Mouse (Mus musculus) thymus, postnatal 36 days (tissue): ENCODE results near the gene Wdr5b.
A peak's percentile ranks its signal among the peaks of the same experiment; 100 is the strongest.
"Not testable (repeated sequence)": the region's sequence is repeated elsewhere in the genome, so short reads cannot be mapped to it uniquely, and the experiment has no call there.

Experiments used
- DNase-seq, 2 experiments: peaks; one replicate each; pipeline ENCODE4 v3.0.0; 2022; ENCODE audit warnings: mixed read lengths in 2 of 2

Gene Wdr5b

DNA sequence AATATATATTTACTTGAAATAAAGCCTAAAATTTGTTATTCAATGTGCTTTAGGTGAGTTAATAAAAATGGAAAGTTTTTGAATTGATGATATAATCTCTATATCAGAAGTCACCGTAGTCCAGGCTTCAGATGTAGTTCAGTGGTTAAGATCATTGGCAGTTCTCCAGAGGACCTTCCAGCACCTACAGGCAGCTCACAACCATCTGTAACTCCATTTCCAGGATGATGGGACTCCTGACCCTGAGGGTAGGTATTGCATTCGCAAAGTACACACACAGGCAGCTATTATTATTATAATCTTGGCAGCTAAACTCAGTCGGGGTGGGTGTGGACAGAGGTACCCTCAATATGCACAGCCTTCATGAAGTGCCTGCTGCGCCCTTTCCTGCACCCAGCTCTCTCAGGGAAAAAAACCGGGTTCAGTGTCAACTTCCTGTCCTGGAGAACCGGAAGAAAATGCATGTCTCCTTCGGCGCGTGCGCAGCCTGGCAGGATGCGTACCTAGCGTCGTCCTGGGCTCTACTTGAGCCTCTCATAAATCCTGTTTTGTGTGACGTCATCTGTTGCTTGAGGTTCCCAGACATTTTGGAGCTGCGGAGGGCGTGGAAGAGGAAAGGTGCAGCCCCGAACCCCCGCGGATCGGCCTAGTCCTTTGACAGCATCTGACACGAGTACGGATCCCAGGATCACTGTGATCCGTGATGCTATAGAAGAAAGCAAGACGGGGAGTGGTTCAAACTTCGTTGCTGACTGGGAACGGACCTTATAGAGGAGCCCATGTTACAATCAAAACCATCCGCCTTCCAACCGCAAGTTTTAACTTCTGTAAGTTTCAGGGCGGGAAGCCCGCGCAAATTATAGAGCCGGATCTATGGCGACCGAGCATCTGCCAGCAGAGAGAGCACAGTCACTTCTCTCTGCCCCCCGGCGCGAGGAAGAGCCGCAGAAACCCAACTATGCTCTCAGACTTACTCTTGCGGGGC is at the start of gene Wdr5b:
Wdr5b (plus strand) TSS at position 551 of the 985 bp plus-strand sequence.
- DNase-seq, result peak; percentile 83 to 93

GRCm38 (mm10) chr16:35992391-35992790 is 48.6 kb upstream of the Wdr5b start:
- DNase-seq, result no peak

DNA sequence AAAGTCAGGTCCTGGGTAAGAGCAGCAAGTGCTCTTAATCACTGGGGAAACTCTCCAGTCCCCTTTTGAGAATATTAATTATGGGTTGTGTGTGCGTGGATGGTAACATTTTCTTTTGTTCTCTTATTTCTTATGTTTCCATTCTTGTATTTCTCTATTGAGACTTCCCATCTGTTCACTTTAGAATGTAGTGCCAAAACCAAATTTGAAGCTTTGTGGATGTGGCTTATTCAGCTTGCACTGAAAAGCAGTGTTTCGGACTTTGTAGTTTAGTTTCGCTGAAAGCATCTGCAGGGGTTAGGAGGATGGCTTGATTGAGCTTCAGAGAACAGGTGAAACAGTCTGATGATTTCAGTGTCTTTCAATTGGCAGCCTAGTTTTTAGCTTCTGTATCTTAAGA is 47.7 kb upstream of the Wdr5b start:
- DNase-seq, result no peak

- not testable (repeated sequence) for DNase-seq
Observed at GRCm38 (mm10) chr16:35998852-35999251, 42.1 kb upstream of the Wdr5b start.

DNA sequence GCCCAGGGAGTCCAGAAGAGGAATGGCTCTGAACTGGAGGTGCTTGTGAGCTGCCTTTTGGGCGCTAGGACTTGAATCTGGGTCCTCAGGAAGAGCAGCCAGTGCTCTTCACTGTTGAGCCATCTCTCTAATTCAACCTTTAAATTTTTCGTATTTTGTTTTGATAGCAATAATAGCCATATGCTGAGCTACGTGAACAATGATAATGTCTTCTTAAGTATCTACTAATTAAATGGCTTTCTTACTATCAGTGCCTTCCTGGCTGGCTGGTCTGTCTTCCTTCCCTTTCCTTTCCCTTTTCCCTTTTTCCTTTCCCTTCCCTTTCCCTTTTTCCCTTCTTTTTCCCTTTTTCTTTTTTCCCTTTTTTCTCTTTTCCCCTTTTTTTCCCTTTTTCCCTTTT is 32.6 kb upstream of the Wdr5b start:
- no peak for DNase-seq

DNA sequence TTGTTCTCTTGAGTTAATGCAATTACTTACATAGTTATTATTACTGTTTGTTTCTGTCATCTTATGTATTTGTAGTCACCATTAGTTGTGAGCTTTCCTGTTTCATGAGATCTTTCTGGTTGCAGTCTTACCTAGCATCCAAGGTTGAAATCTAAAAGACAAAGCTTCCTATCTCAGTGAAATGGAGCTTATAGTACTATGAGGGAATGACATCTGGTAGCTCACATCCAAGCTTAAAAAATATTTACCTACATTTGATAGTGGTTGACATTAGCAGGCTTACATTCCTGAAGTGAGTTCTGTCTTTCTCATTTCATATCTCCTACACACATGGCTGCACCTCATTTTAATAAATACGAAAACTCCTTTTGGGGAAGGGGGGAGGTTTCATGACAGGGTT is 24.7 kb upstream of the Wdr5b start:
- no peak for DNase-seq

- DNase-seq, result not testable (repeated sequence)
Observed at GRCm38 (mm10) chr16:36028120-36028519, 12.9 kb upstream of the Wdr5b start.

GRCm38 (mm10) chr16:36041625-36042020 is 633 bp downstream of the Wdr5b start:
- DNase-seq, result no peak

GRCm38 (mm10) chr16:36043073-36043472 is 2.1 kb downstream of the Wdr5b start:
- DNase-seq, result no peak

DNA sequence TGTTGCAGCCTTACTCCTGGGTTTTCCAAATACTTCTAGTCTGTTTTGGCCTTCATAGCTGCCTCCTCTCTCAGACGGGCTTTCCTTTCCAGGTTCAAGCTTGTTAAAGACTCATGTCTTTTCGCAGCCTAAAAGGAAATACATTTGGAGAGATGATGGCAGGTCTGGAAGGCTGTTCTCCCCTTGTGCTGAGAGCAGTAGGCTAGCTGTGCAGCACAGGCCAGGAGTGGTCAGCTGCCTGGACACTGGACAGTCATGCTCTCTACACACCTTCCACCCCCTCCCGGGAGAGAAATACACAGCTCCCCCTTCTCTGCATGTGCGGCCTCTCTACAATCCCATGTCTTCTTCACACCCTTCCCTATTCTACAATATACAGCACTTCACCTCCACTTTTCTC is 3.0 kb downstream of the Wdr5b start:
- DNase-seq, result no peak

DNA sequence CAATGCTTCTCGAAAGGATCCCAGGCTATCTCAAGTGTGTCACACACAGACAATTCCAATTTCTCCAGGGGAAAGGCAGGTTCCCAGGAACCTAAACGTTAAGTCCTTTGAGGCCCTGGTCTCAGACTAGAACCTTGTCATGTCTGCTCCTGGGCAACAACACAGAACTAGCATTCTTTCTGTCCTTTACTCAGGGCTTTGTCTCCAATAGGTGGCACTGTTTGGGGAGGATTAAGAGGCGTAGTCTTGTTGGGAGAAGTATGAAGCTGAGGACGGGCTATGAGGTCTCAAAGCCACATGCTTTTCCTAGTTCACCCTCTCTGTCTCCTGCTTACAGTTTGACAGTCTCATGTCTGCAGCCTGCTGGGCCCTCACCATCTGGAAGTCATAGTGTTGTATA is 6.5 kb downstream of the Wdr5b start:
- no peak for DNase-seq

GRCm38 (mm10) chr16:36051491-36051890 is 10.5 kb downstream of the Wdr5b start:
- DNase-seq, result no peak

GRCm38 (mm10) chr16:36053524-36054275 is 12.7 kb downstream of the Wdr5b start:
- no peak for DNase-seq

GRCm38 (mm10) chr16:36054920-36055319 is 13.9 kb downstream of the Wdr5b start:
- DNase-seq, result no peak

DNA sequence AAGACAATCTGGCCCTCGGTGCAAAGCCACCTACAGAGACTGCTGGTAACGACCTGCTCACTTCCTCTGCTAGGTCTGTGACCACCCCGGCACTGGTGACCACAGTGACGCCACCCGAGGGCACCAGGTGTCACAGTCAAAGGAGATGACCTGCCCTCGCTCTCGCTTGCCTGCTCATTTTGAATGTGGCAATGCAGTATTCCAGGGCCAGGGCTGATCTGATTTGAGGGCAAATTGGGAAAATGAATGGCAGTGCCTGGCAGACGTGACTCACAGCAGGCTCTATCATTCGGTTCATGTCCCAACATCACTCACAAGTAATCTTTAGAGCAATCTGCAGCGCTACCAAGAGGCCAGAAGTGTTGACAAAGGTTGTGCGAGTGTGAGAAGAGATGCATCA is 15.4 kb downstream of the Wdr5b start:
- no peak for DNase-seq

- no peak for DNase-seq
Observed at GRCm38 (mm10) chr16:36057933-36058475, 17.0 kb downstream of the Wdr5b start.

- not testable (repeated sequence) for DNase-seq
Observed at GRCm38 (mm10) chr16:36062534-36062933, 21.5 kb downstream of the Wdr5b start.

- no peak for DNase-seq
Observed at GRCm38 (mm10) chr16:36063315-36063714, 22.3 kb downstream of the Wdr5b start.

DNA sequence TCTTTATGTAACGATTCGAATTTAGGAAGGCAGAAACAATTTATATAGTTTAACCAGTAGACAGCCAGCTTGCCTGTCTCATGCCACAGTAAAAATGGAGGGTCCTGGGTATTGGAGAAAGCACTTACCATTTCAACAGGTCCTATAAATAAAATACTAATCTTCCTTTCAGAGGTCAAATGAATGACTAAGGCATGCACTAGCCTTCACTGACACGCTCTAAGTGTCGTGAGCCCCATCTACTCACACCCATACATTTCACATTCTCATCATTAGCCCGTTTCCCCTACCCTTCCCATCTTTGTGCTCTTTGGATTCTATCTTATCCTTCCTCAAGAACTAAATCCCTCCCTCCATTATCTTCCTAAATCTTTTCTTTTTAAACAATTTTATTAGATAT is 23.9 kb downstream of the Wdr5b start:
- no peak for DNase-seq

- no peak for DNase-seq
Observed at GRCm38 (mm10) chr16:36067694-36068093, 26.7 kb downstream of the Wdr5b start.

- DNase-seq, result no peak
Observed at GRCm38 (mm10) chr16:36068356-36068755, 27.4 kb downstream of the Wdr5b start.

GRCm38 (mm10) chr16:36069819-36070575 is 29.0 kb downstream of the Wdr5b start:
- no peak for DNase-seq

DNA sequence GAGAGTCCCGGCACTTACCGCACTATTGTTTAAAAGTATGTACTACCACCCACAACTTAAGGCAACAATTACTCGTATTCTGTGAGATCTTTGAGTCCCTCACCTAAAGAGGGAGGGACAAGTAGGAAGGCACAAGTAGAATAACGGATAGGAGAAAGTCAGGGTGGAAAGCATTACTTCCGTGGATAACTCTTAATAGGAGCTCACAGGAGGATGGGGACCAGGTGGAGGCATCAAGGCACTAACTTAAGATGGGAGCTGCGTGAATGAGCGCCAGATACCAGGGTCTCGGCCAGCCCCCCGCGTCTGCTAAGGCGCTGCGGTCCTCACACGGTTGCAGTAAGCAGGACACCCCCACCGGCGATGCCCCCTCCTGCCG is 30.1 kb downstream of the Wdr5b start:
- DNase-seq, result no peak
